Mouse (Mus musculus) MEL (cell line): Measurements from ENCODE around the gene Myog. TPM values are rescaled to one million over a fixed set of nuclear protein-coding genes. Genes with fewer than 3 reads are reported as not detected.
A peak's percentile ranks its signal among the peaks of the same experiment; 100 is the strongest.

Experiments
- DNase-seq: peaks from one replicate; pipeline ENCODE4 v3.0.0; 2011; ENCODE audit warnings: low read depth, low spot score
- H3K27ac ChIP-seq: 2 replicates; pipeline ENCODE4 v1.5.1; 2012; ENCODE audit warnings: low read depth, mild to moderate bottlenecking, control low read depth, low read length, moderate library complexity; ENCODE audit not compliant: control insufficient read depth
- H3K27me3 ChIP-seq, 2 experiments: fragments of 150-350 bp in 1 of 2; sonication (generic) in 1 of 2; 2 replicates each; pipeline ENCODE4 v1.6.1; 2012; ENCODE audit warnings: low read length in 2 of 2, mild to moderate bottlenecking in 2 of 2, improper control_type of control experiment in 1 of 2, moderate library complexity in 1 of 2; ENCODE audit not compliant: insufficient read depth in 2 of 2, control insufficient read depth in 1 of 2
- H3K36me3 ChIP-seq, 2 experiments: 2 replicates each; pipeline ENCODE4 v1.6.1; 2012 to 2014; ENCODE audit warnings: low read length in 2 of 2, improper control_type of control experiment in 1 of 2, inconsistent platforms in 1 of 2, mild to moderate bottlenecking in 1 of 2; ENCODE audit not compliant: insufficient read depth in 2 of 2, control insufficient read depth in 1 of 2
- H3K4me1 ChIP-seq, 2 experiments: fragments of 150-350 bp in 1 of 2; sonication (generic) in 1 of 2; 2 replicates each; pipeline ENCODE4 v1.6.1; 2012; ENCODE audit warnings: low read length in 2 of 2, improper control_type of control experiment in 1 of 2, mild to moderate bottlenecking in 1 of 2; ENCODE audit not compliant: insufficient read depth in 2 of 2, control insufficient read depth in 1 of 2
- H3K4me3 ChIP-seq, 2 experiments: fragments of 150-350 bp in 1 of 2; sonication (generic) in 1 of 2; 2 replicates each; pipeline ENCODE4 v1.5.1; 2012; ENCODE audit warnings: low read depth in 2 of 2, low read length in 2 of 2, mild to moderate bottlenecking in 2 of 2, moderate library complexity in 2 of 2, control low read depth in 1 of 2, improper control_type of control experiment in 1 of 2; ENCODE audit not compliant: control insufficient read depth in 1 of 2, insufficient read depth in 1 of 2
- H3K79me2 ChIP-seq: 2 replicates; pipeline ENCODE4 v1.6.1; 2012; ENCODE audit warnings: mild to moderate bottlenecking, low read length, moderate library complexity; ENCODE audit not compliant: control insufficient read depth, poor library complexity, insufficient read depth
- H3K9ac ChIP-seq: 2 replicates; pipeline ENCODE4 v1.6.1; 2012; ENCODE audit warnings: low read depth, mild to moderate bottlenecking, control low read depth, low read length, moderate library complexity; ENCODE audit not compliant: control insufficient read depth, poor library complexity, severe bottlenecking
- H3K9me3 ChIP-seq: fragments of 150-350 bp; sonication (generic); replicated peaks from 2 replicates; pipeline ENCODE4 v1.6.1; 2012; ENCODE audit warnings: mild to moderate bottlenecking, low read length, improper control_type of control experiment, moderate library complexity; ENCODE audit not compliant: insufficient read depth
- CHD1 ChIP-seq: IDR thresholded peaks from 2 replicates; pipeline ENCODE4 v1.6.1; 2012; ENCODE audit warnings: low read depth, mild to moderate bottlenecking, inconsistent platforms, low read length, improper control_type of control experiment
- CHD2 ChIP-seq: IDR thresholded peaks from 2 replicates; pipeline ENCODE4 v1.6.1; 2011; ENCODE audit warnings: low read length, improper control_type of control experiment
- CTCF ChIP-seq, 3 experiments: IDR thresholded peaks in 2 of 3; conservative IDR thresholded peaks in 1 of 3; 2 replicates each; pipeline ENCODE4 v1.5.1; 2011 to 2012; ENCODE audit warnings: low read length in 3 of 3, low read depth in 2 of 3, mild to moderate bottlenecking in 2 of 3, improper control_type of control experiment in 1 of 3, inconsistent platforms in 1 of 3, mixed read lengths in 1 of 3, moderate library complexity in 1 of 3; ENCODE audit not compliant: control insufficient read depth in 1 of 3, insufficient read depth in 1 of 3, poor library complexity in 1 of 3, severe bottlenecking in 1 of 3
- ELF1 ChIP-seq: IDR thresholded peaks from 2 replicates; pipeline ENCODE4 v1.6.1; 2014; ENCODE audit warnings: low read depth, mild to moderate bottlenecking, inconsistent platforms, low read length, improper control_type of control experiment, moderate library complexity
- EP300 ChIP-seq, 2 experiments: IDR thresholded peaks; 2 replicates each; pipeline ENCODE4 v1.6.1; 2011; ENCODE audit warnings: improper control_type of control experiment in 2 of 2, low read length in 2 of 2, low read depth in 1 of 2, mild to moderate bottlenecking in 1 of 2
- GATA1 ChIP-seq: IDR thresholded peaks from 2 replicates; pipeline ENCODE4 v1.6.1; 2011; ENCODE audit warnings: low read depth, low read length, improper control_type of control experiment
- HCFC1 ChIP-seq: IDR thresholded peaks from 2 replicates; pipeline ENCODE4 v1.6.1; 2012; ENCODE audit warnings: low read depth, mild to moderate bottlenecking, inconsistent platforms, low read length, improper control_type of control experiment, moderate library complexity
- KAT2A ChIP-seq: conservative IDR thresholded peaks from 2 replicates; pipeline ENCODE4 v1.6.1; 2012; ENCODE audit warnings: low read depth, low read length, improper control_type of control experiment, inconsistent platforms
- MAZ ChIP-seq: IDR thresholded peaks from 2 replicates; pipeline ENCODE4 v1.6.1; 2012; ENCODE audit warnings: low read depth, mild to moderate bottlenecking, inconsistent platforms, low read length, improper control_type of control experiment
- MYB ChIP-seq: IDR thresholded peaks from 2 replicates; pipeline ENCODE4 v1.6.1; 2011; ENCODE audit warnings: mild to moderate bottlenecking, low read depth, low read length, improper control_type of control experiment
- POLR2AphosphoS2 ChIP-seq: IDR thresholded peaks from 2 replicates; pipeline ENCODE4 v1.6.1; 2011; ENCODE audit warnings: low read length, improper control_type of control experiment
- POLR2AphosphoS5 ChIP-seq: IDR thresholded peaks from 2 replicates; pipeline ENCODE4 v1.6.1; 2012; ENCODE audit warnings: low read depth, borderline replicate concordance, mild to moderate bottlenecking, inconsistent platforms, low read length, moderate library complexity, mixed read lengths
- TCF12 ChIP-seq: IDR thresholded peaks from 2 replicates; pipeline ENCODE4 v1.6.1; 2014; ENCODE audit warnings: low read depth, mild to moderate bottlenecking, inconsistent platforms, low read length, improper control_type of control experiment, moderate library complexity
- UBTF ChIP-seq: IDR thresholded peaks from 2 replicates; pipeline ENCODE4 v1.6.1; 2012; ENCODE audit warnings: low read depth, mild to moderate bottlenecking, inconsistent platforms, low read length, improper control_type of control experiment, moderate library complexity, borderline replicate concordance; ENCODE audit not compliant: insufficient read depth
- ZKSCAN1 ChIP-seq: IDR thresholded peaks from 2 replicates; pipeline ENCODE4 v1.6.1; 2012; ENCODE audit warnings: low read depth, mild to moderate bottlenecking, inconsistent platforms, low read length, improper control_type of control experiment, moderate library complexity
- ZNF384 ChIP-seq: IDR thresholded peaks from 2 replicates; pipeline ENCODE4 v1.6.1; 2012; ENCODE audit warnings: low read depth, mild to moderate bottlenecking, inconsistent platforms, low read length, improper control_type of control experiment
- polyA plus RNA-seq, 2 experiments: library from polyadenylated mRNA; stranded (reverse) in 1 of 2; unstranded in 1 of 2; fragments of >175 nt in 1 of 2; fragments of >200 nt in 1 of 2; gene quantifications; 2 replicates each; pipeline versions ENCODE4 v1.2.1 to v1.2.4; 2012; ENCODE audit warnings: low replicate concordance in 2 of 2, low read depth in 1 of 2; ENCODE audit not compliant: insufficient read length in 2 of 2, insufficient read depth in 1 of 2, missing spikeins in 1 of 2
- total RNA-seq: library from RNA; depleted of rRNA; stranded (reverse); fragments of 300-350 nt; gene quantifications from 2 replicates; pipeline ENCODE4 v1.2.3, GENCODE M21; 2012

Myog gene
- total and polyA plus RNA-seq, 3 experiments = not detected

GRCm38 (mm10) chr1:134282342-134282741, 7.4 kb upstream of the Myog start:
- Histone ChIP-seq H3K4me3 (no peak overlapping the region), H3K27me3 (0 out of 4 replicates have a peak, but pooled peaks cover 0 to 2% of the 10 kb centered on the region in 2 experiments), H3K36me3 (0 out of 4 replicates have a peak, but pooled peaks cover 0 to 2% of the 10 kb centered on the region in 2 experiments), H3K9ac (no peak overlapping the region), H3K4me1 (peaks cover 0 to 3% of the 10 kb centered on the region in 2 experiments; a peak in 2 of 4 replicates), H3K9me3 (no peaks in the 10 kb centered on the region), H3K79me2 (no peaks in the 10 kb centered on the region), H3K27ac (no peak overlapping the region)
- DNase-seq = peak; percentile 51
- TF ChIP-seq EP300 (IDR thresholded peaks at IDR 0.05; ENCODE audit: low read depth in 1 of 2, low read length in 2 of 2) = no peak
- TF ChIP-seq POLR2AphosphoS5 = no peak
- TF ChIP-seq GATA1 = peak; percentile 55
- no peak for TF ChIP-seq MAZ
- TF ChIP-seq TCF12 = no peak

DNA sequence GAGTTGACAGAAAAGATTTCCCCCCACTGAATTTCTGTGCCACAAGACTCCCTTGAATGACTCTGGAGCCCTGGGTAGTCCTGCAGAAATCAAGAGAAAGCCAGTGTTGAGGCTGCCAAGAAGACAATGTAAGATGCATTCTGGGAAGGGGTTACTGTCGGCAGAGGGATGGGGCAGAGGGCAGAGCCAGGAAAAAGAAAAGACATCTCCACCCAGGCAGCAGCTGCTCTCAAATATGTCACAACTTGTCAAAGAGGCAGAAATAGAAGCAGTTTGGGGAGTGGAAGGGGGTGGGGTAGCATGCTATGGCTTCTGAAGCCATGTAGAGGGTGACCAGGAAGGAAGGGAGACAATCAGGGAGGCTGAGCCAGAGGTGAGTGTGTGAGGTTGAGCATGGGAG, 6.7 kb upstream of the Myog start:
- no peak overlapping the region for H3K27ac ChIP-seq
- TF ChIP-seq MYB (no peak), KAT2A (no peak), MAZ (no peak), POLR2AphosphoS2 (no peak), CTCF (IDR thresholded peaks at IDR 0.05 in 2 of 3, conservative IDR thresholded peaks at IDR 0.05 in 1 of 3; ENCODE audit: control insufficient read depth in 1 of 3, insufficient read depth in 1 of 3, low read depth in 2 of 3, low read length in 3 of 3, poor library complexity in 1 of 3, severe bottlenecking in 1 of 3) (no peak), UBTF (no peak), CHD2 (no peak), ELF1 (no peak)
- TF ChIP-seq, all 39 proteins: peak for 0
- Histone ChIP-seq H3K36me3 (0 out of 4 replicates have a peak, but pooled peaks cover 0 to 2% of the 10 kb centered on the region in 2 experiments), H3K9ac (no peak overlapping the region), H3K4me3 (no peak overlapping the region), H3K79me2 (no peaks in the 10 kb centered on the region), H3K9me3 (no peaks in the 10 kb centered on the region), H3K27me3 (0 out of 4 replicates have a peak, but pooled peaks cover 0 to 2% of the 10 kb centered on the region in 2 experiments), H3K4me1 (peaks cover 0 to 3% of the 10 kb centered on the region in 2 experiments; a peak in 2 of 4 replicates)
- no peak for DNase-seq

- Histone ChIP-seq H3K27me3 (peaks cover 0 to 2% of the 10 kb centered on the region in 2 experiments; a peak in 1 of 4 replicates), H3K9ac (no peak overlapping the region), H3K36me3 (0 out of 4 replicates have a peak, but pooled peaks cover 0 to 2% of the 10 kb centered on the region in 2 experiments), H3K79me2 (no peaks in the 10 kb centered on the region), H3K4me1 (peaks cover 0 to 3% of the 10 kb centered on the region in 2 experiments; a peak in 2 of 4 replicates), H3K9me3 (no peaks in the 10 kb centered on the region), H3K4me3 (no peak overlapping the region), H3K27ac (no peak overlapping the region)
- no peak for DNase-seq
- no peak for TF ChIP-seq MAZ
- no peak for TF ChIP-seq TCF12
- TF ChIP-seq ZKSCAN1 = no peak
- no peak for TF ChIP-seq HCFC1
- no peak for TF ChIP-seq CHD1
- no peak for TF ChIP-seq ZNF384
Measured at GRCm38 (mm10) chr1:134285458-134286120, 4.2 kb upstream of the Myog start.
